Comparison of ENCODE assay signal across 20 mouse cellular contexts in the genomic region with DNA sequence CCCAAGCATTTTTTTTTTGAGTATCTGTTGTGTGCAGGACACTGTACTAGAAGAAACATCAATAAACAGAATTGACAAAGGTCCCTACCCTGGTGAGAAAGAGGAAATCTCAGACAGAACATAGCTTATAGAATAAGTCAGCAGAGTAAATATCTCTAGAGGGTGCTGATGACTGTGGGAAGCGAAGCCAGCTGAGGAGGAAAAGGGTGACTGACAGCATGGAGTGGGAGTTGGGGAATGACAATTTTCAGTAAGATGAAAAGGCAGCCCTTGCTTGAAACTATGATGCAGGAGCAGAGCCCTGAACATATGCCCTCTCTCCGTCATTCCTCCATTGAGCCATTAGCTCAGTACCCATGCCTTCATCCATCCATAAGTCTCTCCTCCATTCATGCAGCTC.
A peak's percentile ranks its signal among the peaks of the same experiment; 100 is the strongest.
DNase-seq lines count a peak whose midpoint lies in the region; ATAC-seq and TF ChIP-seq lines count a peak whose summit lies in the region.
"Had no signal": no experiment of that assay in that cellular context is flagged by ENCODE, and none has a peak within 500 bp of the region (broad histone marks: within the 10 kb centered on the region; RNA-seq: fewer than 3 reads in every experiment).

No protein-coding gene starts in this region.

- TF ChIP-seq CTCF in layer of hippocampus, adult 2 months (conservative IDR thresholded peaks at IDR 0.05), result peak; percentile 24; the same call in 1 of the 2 replicates

- ATAC-seq in frontal cortex, adult (ENCODE audit: low TSS enrichment), result peak; percentile 68
- ATAC-seq: Patski had no signal

- DNase-seq in frontal cortex, postnatal 36 days (ENCODE audit: low spot score in 2 of 2), result no peak
- peak in 1 of 2 experiments; percentile 27 for DNase-seq in layer of hippocampus, adult 2 months (ENCODE audit: low spot score in 2 of 2)
- DNase-seq in layer of hippocampus, adult 11-12 months (ENCODE audit: low spot score), result no peak
- peak; percentile 63 for DNase-seq in brain, adult 2 months (ENCODE audit: low read depth, low spot score)
- DNase-seq in telencephalon, adult 2 months (ENCODE audit: low read depth, low spot score), result peak; percentile 29
- DNase-seq in cerebellum, postnatal 4 days (ENCODE audit: low spot score in 2 of 2), result no peak
- DNase-seq: adrenal gland, adult 2 months; adrenal gland, postnatal 14 days; B cell, adult 2 months; cerebellum, adult 11-12 months; cerebellum, adult 8-10 months; cerebellum, postnatal 36 days; gastrocnemius, postnatal 25 days; heart, adult 2 months had no signal

- H3K4me3 ChIP-seq in layer of hippocampus, adult 2 months, result no peak overlapping the region
- H3K4me3 ChIP-seq: embryonic facial prominence, embryonic 12.5 days; embryonic facial prominence, embryonic 15.5 days; heart, adult 2 months; hindbrain, embryonic 12.5 days; hindbrain, embryonic 15.5 days had no signal

- H3K27ac ChIP-seq in layer of hippocampus, adult 2 months, result peak overlapping the region; percentile 48; the same call in 1 of the 2 replicates
- H3K27ac ChIP-seq: embryonic facial prominence, embryonic 12.5 days; embryonic facial prominence, embryonic 15.5 days; heart, adult 2 months; hindbrain, embryonic 12.5 days; hindbrain, embryonic 15.5 days had no signal

Comparison
In these comparisons a context has a peak if more than half of its experiments do, and no peak if none do; other contexts are left out.
1. DNase-seq: peak in brain, adult 2 months (single experiment) and telencephalon, adult 2 months (single experiment); none in frontal cortex, postnatal 36 days (0 of 2), layer of hippocampus, adult 11-12 months (single experiment) and cerebellum, postnatal 4 days (0 of 2).